Mouse (Mus musculus): ENCODE data around the gene Rnf130. TPM values are rescaled to one million over a fixed set of nuclear protein-coding genes. Genes with fewer than 3 reads are reported as not detected.
"Not testable (repeated sequence)": the region's sequence is repeated elsewhere in the genome, so short reads cannot be mapped to it uniquely, and the experiment has no call there.

Gene Rnf130
- total RNA-seq, 2 experiments from 2014 or later = 48.8 to 56.2 TPM

GRCm38 (mm10) chr11:50073830-50074229, 48.7 kb downstream of the Rnf130 start:
- intact Hi-C loops (cut with DNase I) = no loop called here
- no peak for DNase-seq

GRCm38 (mm10) chr11:50076756-50077155, 51.6 kb downstream of the Rnf130 start:
- intact Hi-C loops (cut with DNase I) = no loop called here
- no peak for DNase-seq

GRCm38 (mm10) chr11:50081365-50082190, 56.4 kb downstream of the Rnf130 start:
- intact Hi-C loops (cut with DNase I) = no loop called here

GRCm38 (mm10) chr11:50086211-50086610, 61.1 kb downstream of the Rnf130 start:
- no peak for DNase-seq
- intact Hi-C loops (cut with DNase I) = no loop called here

More at GRCm38 (mm10) chr11:50081365-50082190, 56.4 kb downstream of the Rnf130 start:
- DNase-seq = no peak

GRCm38 (mm10) chr11:50089840-50090239, 64.7 kb downstream of the Rnf130 start:
- intact Hi-C loops (cut with DNase I) = no loop called here
- DNase-seq = no peak

GRCm38 (mm10) chr11:50090982-50091675, 66.0 kb downstream of the Rnf130 start:
- no peak for DNase-seq
- intact Hi-C loops (cut with DNase I) = no loop called here

- DNase-seq = no peak
- intact Hi-C loops (cut with DNase I) = no loop called here
These were observed 66.5 kb downstream of the Rnf130 start for GRCm38 (mm10) chr11:50091681-50092080.

- DNase-seq = no peak
- intact Hi-C loops (cut with DNase I) = no loop called here
These were observed 70.5 kb downstream of the Rnf130 start for GRCm38 (mm10) chr11:50095661-50096060.

- intact Hi-C loops (cut with DNase I) = no loop called here
These were observed 71.9 kb downstream of the Rnf130 start for GRCm38 (mm10) chr11:50097091-50097490.

GRCm38 (mm10) chr11:50098961-50099481, 73.9 kb downstream of the Rnf130 start:
- intact Hi-C loops (cut with DNase I) = no loop called here

More at GRCm38 (mm10) chr11:50097091-50097490, 71.9 kb downstream of the Rnf130 start:
- DNase-seq = no peak

GRCm38 (mm10) chr11:50099692-50100091, 74.5 kb downstream of the Rnf130 start:
- intact Hi-C loops (cut with DNase I) = no loop called here
- DNase-seq = no peak

More at GRCm38 (mm10) chr11:50098961-50099481, 73.9 kb downstream of the Rnf130 start:
- peak; percentile 49 to 58 for DNase-seq

GRCm38 (mm10) chr11:50100548-50101307, 75.6 kb downstream of the Rnf130 start:
- intact Hi-C loops (cut with DNase I) = no loop called here
- no peak for DNase-seq

- intact Hi-C loops (cut with DNase I); DNase-seq: not testable (repeated sequence)
These were observed 76.8 kb downstream of the Rnf130 start for GRCm38 (mm10) chr11:50101962-50102361.

GRCm38 (mm10) chr11:50104016-50104415, 78.9 kb downstream of the Rnf130 start:
- no peak for DNase-seq
- intact Hi-C loops (cut with DNase I) = no loop called here

GRCm38 (mm10) chr11:50105237-50105636, 80.1 kb downstream of the Rnf130 start:
- intact Hi-C loops (cut with DNase I) = loop anchor here (5.0 kb wide), 1 partner anchor 78 kb away; the partner anchor contains the start of gene Rnf130
- DNase-seq = no peak

- intact Hi-C loops (cut with DNase I) = loop anchor here (5.0 kb wide), 1 partner anchor 79 kb away; the partner anchor contains the start of gene Rnf130
- DNase-seq = peak; percentile 36 to 43
These were observed 80.9 kb downstream of the Rnf130 start for GRCm38 (mm10) chr11:50106024-50106423.

- intact Hi-C loops (cut with DNase I) = loop anchor here (5.0 kb wide), 1 partner anchor 82 kb away; the partner anchor contains the start of gene Rnf130
- DNase-seq = peak; percentile 20 to 23
These were observed 83.7 kb downstream of the Rnf130 start for GRCm38 (mm10) chr11:50108823-50109244.

GRCm38 (mm10) chr11:50114329-50114728, 89.2 kb downstream of the Rnf130 start:
- intact Hi-C loops (cut with DNase I) = loop anchor here (5.0 kb wide), 1 partner anchor 127 kb away; no protein-coding TSS in a partner anchor
- DNase-seq = peak; percentile 73 to 81

- intact Hi-C loops (cut with DNase I) = no loop called here
- no peak for DNase-seq
These were observed 97.5 kb downstream of the Rnf130 start for GRCm38 (mm10) chr11:50122631-50123081.

- DNase-seq = no peak
- intact Hi-C loops (cut with DNase I) = no loop called here
These were observed 102.6 kb downstream of the Rnf130 start for GRCm38 (mm10) chr11:50127781-50128180.

Data from heart, postnatal 10 days (tissue).